Mouse (Mus musculus) liver, postnatal 0 days (tissue): ENCODE results near the gene Sulf2. TPM values are rescaled to one million over a fixed set of nuclear protein-coding genes. Genes with fewer than 3 reads are reported as not detected.
A peak's percentile ranks its signal among the peaks of the same experiment; 100 is the strongest.

Experiments
- ATAC-seq: fragments of 200-750 bp; cut with Nextera tagmentation; 2 replicates; pipeline ENCODE4 v1.8.0; 2017; ENCODE audit warnings: mild to moderate bottlenecking, moderate library complexity
- DNase-seq: peaks from one replicate; pipeline ENCODE4 v3.0.0-alpha.2; 2016
- H3K27ac ChIP-seq: fragments of 300-500 bp; sonication (generic); 2 replicates; pipeline ENCODE4 v1.5.1; 2014; ENCODE audit warnings: antibody characterized with exemption, moderate library complexity, mild to moderate bottlenecking, low read depth
- H3K27me3 ChIP-seq: fragments of 300-500 bp; sonication (generic); 2 replicates; pipeline ENCODE4 v1.6.1; 2014; ENCODE audit warnings: low read length, control low read depth, mixed read lengths; ENCODE audit not compliant: insufficient read depth
- H3K36me3 ChIP-seq: fragments of 300-500 bp; sonication (generic); replicated peaks from 2 replicates; pipeline ENCODE4 v1.6.1; 2014; ENCODE audit warnings: mild to moderate bottlenecking, control low read depth, low read length, moderate library complexity, mixed read lengths; ENCODE audit not compliant: insufficient read depth
- H3K4me1 ChIP-seq: fragments of 300-500 bp; sonication (generic); 2 replicates; pipeline ENCODE4 v1.6.1; 2014; ENCODE audit warnings: antibody characterized with exemption, mild to moderate bottlenecking, control low read depth; ENCODE audit not compliant: insufficient read depth
- H3K4me2 ChIP-seq: fragments of 300-500 bp; sonication (generic); 2 replicates; pipeline ENCODE4 v1.6.1; 2014; ENCODE audit warnings: low read depth, mild to moderate bottlenecking, low read length, moderate library complexity, mixed read lengths
- H3K4me3 ChIP-seq: fragments of 300-500 bp; sonication (generic); 2 replicates; pipeline ENCODE4 v1.5.1; 2014; ENCODE audit warnings: low read depth, low read length
- H3K9ac ChIP-seq: fragments of 300-500 bp; sonication (generic); replicated peaks from 2 replicates; pipeline ENCODE4 v1.6.1; 2014; ENCODE audit warnings: mild to moderate bottlenecking, moderate library complexity
- H3K9me3 ChIP-seq: fragments of 300-500 bp; sonication (generic); 2 replicates; pipeline ENCODE4 v1.6.1; 2016; ENCODE audit warnings: mild to moderate bottlenecking, control low read depth, low read length, mixed read lengths
- CTCF ChIP-seq: sonication (generic); IDR thresholded peaks from 2 replicates; pipeline ENCODE4 v1.5.1; 2016; ENCODE audit warnings: antibody characterized with exemption, low read depth
- EP300 ChIP-seq: IDR thresholded peaks from 2 replicates; pipeline ENCODE4 v1.6.1; 2016; ENCODE audit warnings: antibody characterized with exemption, low read depth, mild to moderate bottlenecking
- WGBS: fragments of 180-500 bp; shearing (Covaris S2); extraction: QIAGEN DNeasy Blood & Tissue Kit; methylation state at CpG from one replicate; pipeline ENCODE4 v1.1.7; 2014; ENCODE audit not compliant: insufficient replicate concordance; 5-methylcytosine and 5-hydroxymethylcytosine counted together
- polyA plus RNA-seq: library from polyadenylated mRNA; unstranded; fragments of >200 nt; fragmentation: Nextera tagmentation; extraction: Ambion mirVana; gene quantifications from 2 replicates; pipeline ENCODE4 v1.2.1, GENCODE M21; 2015

Sulf2 gene
- polyA plus RNA-seq, 1 experiment from 2014 or later = 1.8 TPM

GRCm38 (mm10) chr2:166079961-166080885, 75.2 kb downstream of the Sulf2 start:
- 36% methylated on average over 17 of the region's 17 CpGs for WGBS
- no peak for TF ChIP-seq CTCF
- no peak for TF ChIP-seq EP300
- ATAC-seq (peak; percentile 75), DNase-seq (peak; percentile 86)
- Histone ChIP-seq H3K36me3 (no peaks in the 10 kb centered on the region), H3K4me1 (peaks cover 11% of the 10 kb centered on the region; the same call in 1 of the 2 replicates), H3K9me3 (no peaks in the 10 kb centered on the region), H3K4me2 (peak overlapping the region; percentile 58), H3K27me3 (no peaks in the 10 kb centered on the region), H3K27ac (0 out of 2 replicates have a peak overlapping the region, but pooled peaks have one; percentile 55), H3K4me3 (0 out of 2 replicates have a peak overlapping the region, but pooled peaks have one; percentile 10), H3K9ac (no peak overlapping the region; the same call in 1 of the 2 replicates)

- Histone ChIP-seq H3K4me2 (no peak overlapping the region), H3K36me3 (no peaks in the 10 kb centered on the region), H3K9me3 (no peaks in the 10 kb centered on the region), H3K4me1 (peaks cover 11% of the 10 kb centered on the region; the same call in 1 of the 2 replicates), H3K4me3 (no peak overlapping the region), H3K27ac (no peak overlapping the region), H3K27me3 (no peaks in the 10 kb centered on the region), H3K9ac (no peak overlapping the region)
- ATAC-seq (no peak), DNase-seq (no peak)
- TF ChIP-seq CTCF (no peak), EP300 (no peak)
- WGBS = 66% methylated on average over 14 of the region's 14 CpGs
Observed at GRCm38 (mm10) chr2:166079231-166079630, 76.2 kb downstream of the Sulf2 start.

GRCm38 (mm10) chr2:166077371-166077770, 78.1 kb downstream of the Sulf2 start:
- H3K36me3 ChIP-seq = 0 out of 2 replicates have a peak, but pooled peaks cover 4% of the 10 kb centered on the region
- no peaks in the 10 kb centered on the region for H3K9me3 ChIP-seq
- 75% methylated on average over 9 of the region's 9 CpGs for WGBS
- H3K4me1 ChIP-seq = peaks cover 11% of the 10 kb centered on the region; the same call in 1 of the 2 replicates
- no peak overlapping the region for H3K9ac ChIP-seq
- no peak overlapping the region for H3K4me3 ChIP-seq
- no peaks in the 10 kb centered on the region for H3K27me3 ChIP-seq
- ATAC-seq (no peak), DNase-seq (no peak)
- H3K27ac ChIP-seq = no peak overlapping the region
- TF ChIP-seq EP300 (no peak), CTCF (no peak)
- no peak overlapping the region for H3K4me2 ChIP-seq

GRCm38 (mm10) chr2:166074322-166074721, 81.1 kb downstream of the Sulf2 start:
- Histone ChIP-seq H3K9ac (no peak overlapping the region), H3K4me1 (peaks cover 1% of the 10 kb centered on the region; the same call in 1 of the 2 replicates), H3K36me3 (peaks cover 22% of the 10 kb centered on the region), H3K4me3 (no peak overlapping the region), H3K9me3 (no peaks in the 10 kb centered on the region), H3K27me3 (no peaks in the 10 kb centered on the region), H3K4me2 (no peak overlapping the region), H3K27ac (no peak overlapping the region)
- no peak for ATAC-seq
- TF ChIP-seq EP300 = no peak
- TF ChIP-seq CTCF = no peak
- 68% methylated on average over 6 of the region's 6 CpGs for WGBS
- no peak for DNase-seq

GRCm38 (mm10) chr2:166073082-166073481, 82.4 kb downstream of the Sulf2 start:
- H3K27ac ChIP-seq = no peak overlapping the region
- no peaks in the 10 kb centered on the region for H3K9me3 ChIP-seq
- peaks cover 32% of the 10 kb centered on the region for H3K36me3 ChIP-seq
- H3K4me3 ChIP-seq = no peak overlapping the region
- ATAC-seq (no peak), DNase-seq (no peak)
- TF ChIP-seq CTCF (no peak), EP300 (0 out of 2 replicates have a peak, but pooled peaks have one; percentile 21)
- no peak overlapping the region for H3K9ac ChIP-seq
- H3K4me2 ChIP-seq = no peak overlapping the region
- WGBS = 77% methylated on average over 10 of the region's 10 CpGs
- H3K27me3 ChIP-seq = no peaks in the 10 kb centered on the region
- H3K4me1 ChIP-seq = no peaks in the 10 kb centered on the region

- DNase-seq = no peak
- 91% methylated on average over 8 of the region's 9 CpGs for WGBS
- peaks cover 39% of the 10 kb centered on the region for H3K36me3 ChIP-seq
Observed at GRCm38 (mm10) chr2:166071889-166072288, 83.6 kb downstream of the Sulf2 start.

More at GRCm38 (mm10) chr2:166071889-166072288, 83.6 kb downstream of the Sulf2 start:
- Histone ChIP-seq H3K27me3 (no peaks in the 10 kb centered on the region), H3K9me3 (no peaks in the 10 kb centered on the region), H3K27ac (no peak overlapping the region), H3K4me2 (no peak overlapping the region), H3K4me1 (no peaks in the 10 kb centered on the region), H3K9ac (no peak overlapping the region), H3K4me3 (no peak overlapping the region)
- TF ChIP-seq CTCF (no peak), EP300 (no peak)
- ATAC-seq = no peak
